Mouse (Mus musculus) heart, postnatal 4 days (tissue): ENCODE measurements at regions not wholly inside any gene's neighbourhood (a gene's known extent, or its start where the extent isn't known, plus 50 kb on each side); places are given as distances from the start of the nearest gene placed in this dataset.
A peak's percentile ranks its signal among the peaks of the same experiment; 100 is the strongest.

Experiments
- DNase-seq: peaks from one replicate; pipeline ENCODE4 v3.0.0; 2021

DNA sequence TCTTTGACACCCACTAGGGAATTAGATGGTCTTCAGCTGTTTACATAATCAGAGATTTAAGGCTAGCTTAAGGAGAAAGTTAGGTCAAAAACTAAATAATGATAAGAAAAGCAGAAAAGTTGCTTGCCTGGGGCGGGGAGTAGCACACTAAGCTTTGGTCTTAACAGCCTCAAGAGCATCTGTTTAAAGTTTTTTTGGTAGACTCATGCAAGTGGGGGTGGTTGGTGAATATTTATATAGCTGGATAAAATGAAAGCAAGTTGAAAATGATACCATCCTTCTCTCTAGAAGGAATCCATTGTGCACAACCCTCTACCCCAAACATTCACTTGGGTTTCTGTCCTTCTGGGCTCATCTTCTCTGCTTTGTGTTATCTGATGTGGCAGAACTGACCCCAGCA is 85.3 kb upstream of the Lifr start:
- no peak for DNase-seq

GRCm38 (mm10) chr15:7006271-7006670 is 84.1 kb upstream of the Lifr start:
- no peak for DNase-seq

- DNase-seq = no peak
Observed at GRCm38 (mm10) chr15:7008725-7009380, 81.6 kb upstream of the Lifr start.

DNA sequence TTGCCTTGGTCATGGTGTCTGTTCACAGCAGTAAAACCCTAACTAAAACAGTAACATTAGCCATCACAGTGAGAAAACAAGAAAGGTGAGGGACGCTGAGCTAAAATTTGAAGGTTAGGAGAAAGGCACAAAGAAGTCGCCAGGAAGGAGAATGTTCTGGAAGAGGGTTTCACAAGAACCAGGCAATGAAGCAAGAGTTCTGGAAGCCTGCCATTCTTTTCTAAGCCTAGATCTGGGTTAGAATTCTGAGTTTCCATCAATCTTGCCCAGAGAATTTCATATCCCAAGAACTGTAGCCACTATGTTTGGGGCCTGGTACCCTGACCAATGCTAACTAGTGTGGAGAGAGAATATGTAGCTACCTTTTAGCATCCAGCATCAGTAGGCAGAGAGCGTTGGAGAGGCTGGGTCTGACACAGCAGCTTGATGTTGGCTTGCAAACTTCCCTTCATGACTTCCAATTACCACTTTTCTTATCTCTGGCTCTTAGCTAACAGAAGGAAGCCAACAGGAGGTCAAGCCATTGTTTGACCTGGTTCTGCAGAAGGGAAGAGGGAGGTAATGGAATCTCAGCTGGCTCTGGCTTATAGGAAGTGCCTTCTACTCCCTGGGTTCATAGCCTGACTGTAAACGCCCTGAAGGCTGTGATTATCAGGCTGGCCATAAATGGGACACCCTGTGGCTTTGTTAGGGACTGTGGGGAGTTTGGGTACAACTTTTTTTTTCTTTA is 79.3 kb upstream of the Lifr start:
- no peak for DNase-seq

DNA sequence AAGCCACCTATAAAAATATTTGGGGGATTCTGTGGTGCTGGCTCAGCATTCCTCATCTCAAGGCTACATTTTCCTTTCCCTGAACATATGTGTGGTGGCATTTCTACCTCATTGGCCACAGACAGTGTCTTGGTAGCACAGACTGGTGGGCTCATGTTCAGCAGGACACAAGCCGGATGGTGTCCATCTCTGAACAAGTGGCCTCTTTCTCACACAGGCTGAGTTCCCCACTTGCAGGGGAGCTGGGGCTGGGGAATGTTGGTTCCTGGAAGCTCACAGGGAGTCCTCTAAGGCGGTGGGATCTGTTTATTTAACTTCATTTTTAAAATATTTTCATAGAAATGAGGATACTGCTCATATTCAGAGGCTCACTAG is 78.7 kb upstream of the Lifr start:
- no peak for DNase-seq

GRCm38 (mm10) chr15:7012446-7012845 is 78.0 kb upstream of the Lifr start:
- DNase-seq = no peak

- DNase-seq = no peak
Observed at GRCm38 (mm10) chr15:7013047-7013446, 77.4 kb upstream of the Lifr start.

- peak; percentile 46 for DNase-seq
Observed at GRCm38 (mm10) chr15:7014984-7015383, 75.4 kb upstream of the Lifr start.

DNA sequence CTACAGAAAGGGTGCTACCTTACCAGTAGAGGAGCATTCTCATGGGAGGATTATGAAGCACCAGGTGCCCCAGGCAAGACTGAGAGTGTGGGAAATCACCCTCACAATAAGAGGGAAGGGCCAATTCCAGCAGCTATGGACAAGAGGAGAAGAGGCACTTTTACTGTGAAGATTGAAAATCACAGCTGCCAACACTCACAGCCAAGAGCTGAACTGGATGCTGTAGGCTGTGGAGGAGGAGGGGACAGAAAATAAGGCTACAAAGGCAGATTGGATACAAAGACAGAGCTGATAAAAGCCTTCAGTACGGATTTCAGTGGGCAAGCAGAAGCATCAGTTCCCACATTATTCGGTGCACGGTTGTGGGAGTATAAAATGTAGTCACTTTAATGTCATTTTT is 74.4 kb upstream of the Lifr start:
- no peak for DNase-seq

DNA sequence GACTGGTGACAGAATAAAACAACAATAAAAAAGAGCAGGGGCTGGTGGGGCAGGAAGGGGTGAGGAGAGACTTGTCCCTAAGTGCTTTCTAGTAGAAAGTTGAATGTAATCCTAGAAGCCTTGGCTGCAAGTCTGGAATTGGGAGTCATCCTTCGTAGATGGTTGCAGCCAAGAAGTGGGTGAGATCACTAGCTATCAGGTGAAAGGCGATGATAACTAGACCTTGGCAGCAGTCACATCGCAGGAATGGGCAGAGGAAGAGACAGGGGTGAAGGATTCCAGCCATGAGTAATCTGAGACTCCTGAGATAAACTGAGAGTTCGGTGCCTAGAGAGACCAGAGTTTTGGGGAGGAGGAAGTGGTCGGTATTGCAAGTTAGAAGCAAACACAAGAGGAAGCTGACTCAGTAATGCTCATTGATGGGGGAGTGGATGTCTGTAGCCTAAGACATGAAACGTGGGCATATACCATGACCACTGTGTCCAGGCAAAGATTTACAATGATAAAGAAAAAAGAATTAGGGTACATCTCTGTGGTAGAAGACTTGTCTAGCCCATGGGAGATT is 73.1 kb upstream of the Lifr start:
- DNase-seq = no peak

- DNase-seq = no peak
Observed at GRCm38 (mm10) chr15:7022660-7023059, 67.8 kb upstream of the Lifr start.

GRCm38 (mm10) chr15:7025194-7025593 is 65.2 kb upstream of the Lifr start:
- no peak for DNase-seq

DNA sequence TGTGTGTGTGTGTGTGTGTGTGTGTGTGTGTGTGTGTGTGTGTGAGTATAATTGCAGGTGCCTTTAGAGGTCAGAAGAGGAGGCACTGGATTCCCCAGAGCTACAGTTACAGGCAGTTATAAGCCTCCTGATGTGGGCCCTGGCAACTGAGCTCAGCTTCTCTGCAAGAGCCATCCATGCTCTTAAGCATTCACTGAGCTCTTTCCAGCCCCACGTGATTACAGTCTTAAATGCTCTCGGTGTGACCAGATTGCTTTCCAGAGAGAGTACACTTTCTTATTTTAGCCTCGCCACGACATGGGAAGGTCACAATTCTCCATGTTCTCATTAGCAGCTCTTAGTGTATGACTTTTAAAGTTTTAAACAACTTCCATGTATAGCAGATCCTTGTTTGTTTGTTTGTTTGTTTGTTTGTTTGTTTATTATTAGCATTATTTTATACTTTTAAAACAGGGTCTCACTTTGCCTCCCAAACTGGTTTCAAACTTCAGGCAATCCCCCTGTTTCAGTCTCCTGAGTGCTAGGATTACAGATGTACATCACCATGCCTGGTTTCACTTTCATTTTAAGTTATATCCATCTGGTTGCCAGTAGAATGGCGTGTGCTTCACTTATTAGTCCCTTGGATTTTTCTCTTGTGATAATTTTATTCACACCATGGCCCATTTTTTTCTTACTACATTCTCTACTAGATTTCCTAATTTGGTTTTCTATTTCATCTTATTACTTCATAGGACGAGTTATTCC is 58.9 kb upstream of the Lifr start:
- no peak for DNase-seq

- DNase-seq = no peak
Observed at GRCm38 (mm10) chr15:7037475-7037874, 52.9 kb upstream of the Lifr start.

DNA sequence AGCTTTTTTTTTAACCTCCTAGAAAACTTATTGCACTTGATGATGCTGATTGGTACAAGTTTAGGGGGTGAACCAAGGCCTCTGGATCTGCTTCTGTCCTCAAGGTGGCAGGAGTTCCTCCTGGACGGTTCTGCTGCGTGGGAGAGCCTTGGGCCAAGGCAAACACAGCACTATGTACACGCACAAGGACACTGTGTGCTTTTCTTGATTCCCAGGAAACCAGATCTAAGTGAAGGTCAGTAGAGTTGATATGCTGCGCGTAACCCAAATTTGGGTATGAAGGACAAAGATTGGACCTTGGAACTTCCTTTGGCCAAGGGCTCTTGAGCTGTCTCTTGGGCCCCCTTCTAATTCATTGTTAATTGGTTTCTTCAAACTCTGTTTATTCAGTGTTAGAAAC is 51.3 kb upstream of the Lifr start:
- no peak for DNase-seq

DNA sequence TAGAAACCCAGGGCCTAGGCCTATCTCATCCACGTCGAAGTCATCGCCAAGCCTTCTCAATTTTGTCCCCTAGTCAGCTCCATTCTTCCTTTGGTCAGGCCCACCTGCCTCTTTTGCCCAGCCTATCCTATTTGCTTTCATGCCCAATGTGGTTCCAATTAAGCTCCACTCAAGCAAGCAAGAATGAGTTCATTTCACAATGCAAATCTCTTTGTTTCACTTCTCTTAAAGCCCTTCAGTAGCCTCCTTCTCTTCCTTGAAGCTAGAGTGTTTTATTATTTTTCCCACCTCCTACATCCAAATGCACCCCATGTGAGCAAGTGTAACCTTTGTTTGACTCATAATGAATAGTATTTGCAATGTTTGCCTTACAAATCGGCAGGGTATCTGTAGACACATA is 50.6 kb upstream of the Lifr start:
- DNase-seq = no peak
